Mouse (Mus musculus) lung, postnatal 10 days (tissue): ENCODE results near the gene 4930522H14Rik.

Source experiments
- DNase-seq: peaks from one replicate; pipeline ENCODE4 v3.0.0; 2021

Gene 4930522H14Rik

DNA sequence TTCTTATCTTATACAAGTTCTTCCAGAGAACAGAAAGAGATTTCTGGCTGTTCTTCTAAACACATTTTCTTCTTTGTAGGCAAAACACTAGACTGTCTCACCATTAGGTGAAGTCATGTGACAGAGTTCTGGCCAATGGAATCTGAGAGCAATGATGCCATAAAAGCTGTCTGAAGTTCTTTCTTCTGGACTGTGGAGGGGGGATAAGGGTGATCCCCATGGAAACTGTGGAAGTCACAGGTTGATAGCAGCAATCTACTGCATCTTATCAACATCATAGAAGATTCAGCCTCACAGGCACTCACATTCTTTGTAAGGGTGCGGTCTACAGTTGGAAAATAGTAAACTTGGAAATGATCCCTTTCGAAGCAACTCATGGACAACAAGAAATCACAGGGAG, at the start of gene 4930522H14Rik:
TSS of gene 4930522H14Rik (minus strand) at position 187 of the 400 bp plus-strand sequence.
- DNase-seq: no peak

DNA sequence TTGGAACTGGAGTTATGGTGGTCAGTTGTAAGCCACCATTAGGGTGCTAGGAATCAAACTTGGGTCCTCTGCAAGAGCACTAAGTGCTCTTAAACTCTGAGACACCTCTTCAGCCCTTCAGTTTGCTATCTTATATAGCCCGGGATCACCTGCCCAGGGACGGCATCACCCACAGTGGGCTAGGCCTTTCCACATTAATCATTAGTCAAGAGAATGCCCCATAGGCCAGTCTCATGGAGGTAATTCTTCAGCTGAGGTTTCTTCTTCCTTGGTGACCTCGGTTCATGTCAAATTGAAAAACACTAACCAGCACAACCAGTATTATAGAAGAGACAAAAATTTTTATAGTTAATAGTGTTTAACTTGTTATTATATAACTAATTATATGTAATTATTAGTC, 47.3 kb upstream of the 4930522H14Rik start:
- DNase-seq: no peak

DNA sequence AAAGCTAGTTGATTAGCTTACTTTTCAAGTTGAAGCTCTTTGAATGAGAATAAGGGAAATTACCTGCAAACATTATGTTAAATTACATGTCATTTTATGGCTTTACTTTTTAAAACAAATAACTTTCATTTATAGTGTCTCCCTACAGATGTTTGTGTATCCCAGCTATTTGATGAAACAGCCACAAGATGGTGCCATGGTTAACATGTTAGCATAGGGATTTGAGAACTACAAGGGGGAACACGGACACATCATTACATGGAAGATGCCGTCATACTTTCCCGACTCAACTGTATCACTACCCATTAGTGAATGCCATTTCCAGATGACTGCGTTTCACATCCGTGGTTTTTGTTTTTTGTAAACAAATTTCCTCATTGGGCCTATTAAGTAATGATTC, 45.8 kb upstream of the 4930522H14Rik start:
- DNase-seq: peak; percentile 51

DNA sequence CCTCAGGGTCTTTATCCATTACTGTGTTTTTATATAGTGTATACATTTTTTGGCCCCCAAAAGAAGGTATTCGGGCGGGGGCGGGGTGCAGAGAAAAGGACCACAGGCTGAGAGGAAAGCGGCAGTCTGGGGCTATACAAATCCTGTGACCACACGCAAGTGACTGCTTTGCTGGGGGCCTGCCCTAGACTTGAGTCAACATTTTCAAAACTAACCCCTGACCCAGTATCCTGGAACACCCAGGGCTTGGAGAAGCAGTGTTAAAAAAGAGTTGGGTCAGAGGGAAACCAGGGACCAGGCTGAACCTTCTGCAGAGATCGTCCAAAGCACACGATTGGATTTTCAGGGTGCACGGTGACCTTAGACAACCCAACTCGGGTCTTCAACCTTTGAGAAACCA, 43.7 kb upstream of the 4930522H14Rik start:
- DNase-seq: peak; percentile 10

DNA sequence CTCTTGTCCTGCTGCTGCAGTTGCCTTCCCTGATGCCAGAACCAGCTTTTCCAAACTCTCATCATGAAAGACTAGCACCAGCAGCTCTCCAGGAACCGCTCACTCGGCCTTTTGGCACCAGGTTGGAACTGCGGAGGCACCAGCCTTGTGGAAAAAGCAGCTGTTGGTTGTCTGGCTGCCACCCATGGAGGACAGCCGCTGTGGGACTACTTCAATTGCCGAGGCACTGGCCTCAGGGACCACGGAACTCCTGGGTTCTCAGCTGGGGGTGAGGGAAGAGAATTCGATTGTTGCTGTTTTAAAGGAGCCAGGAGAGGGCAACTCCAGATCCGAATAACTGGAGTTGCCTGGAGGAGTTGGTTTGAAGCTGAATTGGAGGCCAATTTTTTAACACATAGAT, 43.2 kb upstream of the 4930522H14Rik start:
- peak; percentile 44 for DNase-seq

DNA sequence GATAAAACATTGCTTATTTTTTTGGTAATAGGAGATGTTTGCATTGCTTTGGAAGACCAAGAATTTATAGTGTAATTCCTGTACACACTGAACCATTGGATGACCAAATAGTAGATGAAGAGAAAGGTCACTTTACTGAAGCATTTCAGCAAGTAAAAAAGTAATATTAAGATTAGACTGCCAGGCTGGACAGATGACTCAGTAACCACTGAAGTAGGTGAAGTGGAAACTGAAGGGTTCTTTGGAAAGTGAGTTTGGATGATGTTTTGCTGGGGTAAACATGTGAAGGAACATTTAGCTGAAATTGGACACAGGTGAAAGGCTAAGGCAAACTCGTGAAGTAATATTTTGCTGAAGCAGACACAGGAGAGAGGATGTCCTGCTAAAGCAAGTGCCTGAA, 41.5 kb upstream of the 4930522H14Rik start:
- peak; percentile 35 for DNase-seq

DNA sequence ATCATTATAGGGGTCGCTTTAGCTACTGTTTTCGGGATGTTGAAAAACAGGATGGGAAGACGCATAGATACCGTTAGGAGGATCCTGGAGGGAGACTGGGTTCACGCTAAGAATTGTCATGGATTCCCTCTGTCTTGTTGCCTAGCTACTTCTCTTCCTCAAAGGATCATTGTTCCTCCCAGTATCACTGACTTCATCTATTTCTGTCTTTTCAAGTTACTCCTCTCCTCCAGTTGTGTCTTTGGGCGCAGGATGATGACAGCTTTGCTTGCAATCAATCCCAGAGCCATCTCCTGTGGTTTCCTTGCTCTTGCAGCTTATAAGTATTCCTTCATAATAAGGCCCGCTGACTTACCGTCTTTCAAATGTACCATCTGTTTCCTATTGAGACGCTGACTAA, 38.3 kb upstream of the 4930522H14Rik start:
- DNase-seq: no peak

DNA sequence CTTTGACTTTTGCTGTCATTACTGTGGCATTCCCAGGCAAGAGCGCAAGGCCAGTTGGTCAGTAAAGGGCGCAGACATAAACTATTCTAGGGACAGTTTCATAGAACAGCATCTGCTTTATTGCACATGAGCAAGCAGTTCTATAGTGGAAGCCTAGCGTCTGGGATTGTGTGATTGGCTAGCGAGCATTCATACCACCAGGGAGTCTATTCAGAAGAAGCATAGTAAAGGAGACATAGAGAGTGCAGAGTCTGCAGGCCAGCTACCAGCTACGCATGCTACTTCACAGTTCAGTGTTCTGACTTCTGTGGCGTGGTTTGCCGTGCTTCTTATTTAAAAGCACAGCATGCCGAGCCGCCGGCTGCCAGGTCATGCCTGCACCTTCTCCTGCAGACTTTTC, 37.9 kb upstream of the 4930522H14Rik start:
- no peak for DNase-seq

DNA sequence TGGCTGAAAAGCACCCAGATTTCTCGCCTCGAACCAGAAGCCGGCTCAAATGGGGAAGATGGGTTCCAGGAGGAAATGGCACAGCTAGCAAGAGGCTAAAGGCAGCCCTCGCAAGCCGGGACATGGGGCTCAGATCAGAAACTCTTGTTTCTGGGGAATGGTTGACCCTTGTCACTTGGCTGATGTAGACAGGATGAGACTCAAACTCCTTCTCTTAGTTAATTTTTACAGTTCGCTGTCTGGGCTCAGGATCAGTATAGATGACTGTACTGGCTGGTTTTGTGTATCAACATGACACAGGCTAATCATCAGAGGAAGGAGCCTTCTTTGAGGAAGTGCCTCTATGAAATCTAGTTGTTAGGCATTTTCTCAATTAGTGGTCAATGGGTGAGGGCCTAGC, 33.6 kb upstream of the 4930522H14Rik start:
- no peak for DNase-seq

DNA sequence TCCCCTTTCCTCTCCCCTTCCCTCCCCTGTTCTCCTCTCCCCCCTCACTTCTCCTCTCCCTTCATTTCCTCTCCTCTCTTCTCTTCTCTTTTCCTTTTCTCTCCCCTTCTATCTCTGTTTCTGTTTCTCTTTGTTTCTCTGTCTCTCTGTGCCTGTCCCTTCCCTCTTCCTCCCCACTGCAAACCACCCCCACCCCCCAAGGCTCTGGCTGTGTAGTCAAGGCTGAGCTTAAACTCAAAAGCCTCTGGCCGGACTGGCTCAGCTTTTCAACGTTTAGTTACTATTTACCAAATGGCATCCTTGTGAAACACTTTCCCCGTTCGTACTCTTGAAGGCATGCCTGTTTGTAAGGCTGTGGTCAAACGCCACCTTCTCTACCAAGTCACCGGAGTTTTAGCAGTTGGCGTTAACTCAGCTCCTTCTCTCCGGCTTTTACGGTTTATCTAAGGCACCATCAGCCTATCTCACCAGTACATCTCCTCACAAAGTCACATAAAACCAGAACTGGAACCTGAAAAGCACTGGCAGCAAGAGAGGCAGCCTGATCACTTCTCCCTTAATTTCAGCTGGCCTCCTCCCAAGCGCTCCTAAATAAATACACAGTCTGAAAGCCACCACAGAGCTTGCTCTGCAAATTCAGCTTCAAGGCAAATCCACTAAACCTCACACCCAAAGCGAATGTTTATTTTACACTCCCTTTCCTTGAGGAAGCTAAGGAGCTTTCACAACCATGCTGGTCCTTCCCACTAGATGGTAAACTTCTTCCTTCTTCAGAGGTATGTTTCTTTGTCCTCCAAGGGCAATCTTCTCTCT, 19.4 kb upstream of the 4930522H14Rik start:
- peak; percentile 62 for DNase-seq

DNA sequence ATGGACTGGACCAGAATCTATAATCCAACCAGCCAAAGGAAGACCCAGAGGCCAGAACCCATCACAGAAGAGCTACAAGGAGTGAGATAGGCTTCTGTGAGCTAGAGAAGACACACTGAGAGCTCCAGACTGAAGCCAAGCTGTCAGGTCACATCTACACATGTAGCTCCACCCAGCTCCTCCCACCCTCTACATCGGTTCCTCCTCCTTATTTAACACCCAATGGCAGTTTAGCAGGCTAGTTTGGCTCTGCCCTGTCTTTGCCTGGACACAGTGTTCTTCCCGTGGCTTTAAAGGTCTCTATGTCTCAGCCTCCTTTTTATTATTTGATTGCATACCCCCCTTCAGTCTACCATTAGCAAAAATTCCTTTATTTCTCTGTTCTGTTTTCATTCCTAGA, 16.2 kb upstream of the 4930522H14Rik start:
- DNase-seq: no peak

DNA sequence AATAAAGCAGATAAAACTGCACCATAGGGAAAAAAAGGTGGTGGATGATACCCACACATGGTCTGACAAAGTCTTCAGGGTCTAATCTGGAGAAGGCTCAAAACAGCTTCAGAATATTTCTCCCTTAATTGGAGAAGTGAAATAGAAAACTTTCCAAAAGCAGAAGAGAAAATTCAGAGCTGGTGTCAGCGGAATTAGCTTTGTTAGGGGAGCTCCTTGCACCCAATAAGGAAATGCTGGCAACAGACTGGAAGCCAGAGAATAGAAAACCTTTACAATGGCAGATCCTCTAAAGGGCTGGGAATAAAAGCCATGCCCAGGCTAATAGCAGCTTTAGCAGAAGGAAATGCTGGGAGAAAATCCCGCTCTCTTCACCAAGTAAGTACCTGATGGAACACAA, 15.4 kb upstream of the 4930522H14Rik start:
- DNase-seq: no peak

DNA sequence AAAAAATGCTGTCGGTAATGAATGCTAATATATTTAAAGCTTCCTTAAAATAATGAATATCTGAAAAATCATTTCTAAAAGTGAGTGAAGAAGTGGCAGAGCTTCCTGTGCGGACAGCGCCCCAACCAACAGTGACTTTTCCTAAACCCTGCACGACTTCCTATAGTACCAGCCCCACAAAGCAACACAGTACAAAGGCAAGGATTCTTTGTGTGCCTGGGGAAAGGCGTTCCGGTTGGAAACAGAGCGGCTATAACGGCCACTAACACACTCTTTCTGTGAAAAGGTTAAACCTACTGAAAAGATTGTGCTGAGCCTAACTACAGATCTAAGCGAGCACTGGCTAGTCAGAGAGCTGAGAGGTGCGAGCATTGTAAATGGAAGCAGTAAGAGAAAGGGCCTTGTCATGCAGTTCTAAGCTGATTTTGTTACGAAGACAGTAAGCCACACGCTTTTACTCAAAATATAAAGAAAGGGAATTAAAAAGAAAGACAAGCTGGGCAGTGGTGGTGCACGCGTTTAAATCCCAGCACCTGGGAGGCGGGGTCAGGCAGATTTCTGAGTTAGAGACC, 766 bp downstream of the 4930522H14Rik start:
- no peak for DNase-seq

DNA sequence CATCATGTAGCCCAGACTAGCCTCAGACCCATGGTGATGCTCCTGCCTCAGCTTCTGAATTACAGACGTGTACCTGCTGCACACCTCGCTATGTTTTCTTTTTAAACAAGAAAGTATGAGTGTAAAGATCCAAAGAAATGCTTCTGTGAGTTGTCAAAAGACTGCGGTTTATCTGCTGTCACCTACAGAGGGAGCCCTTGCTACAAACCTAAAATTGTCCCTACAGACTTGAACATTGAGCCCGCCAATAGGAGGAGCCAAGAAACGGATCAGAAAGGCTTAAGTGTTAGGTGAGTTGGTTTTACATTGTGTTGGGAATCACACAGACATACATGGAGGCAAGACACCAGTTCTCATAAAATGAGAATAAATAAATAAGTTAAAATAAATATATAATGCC, 26.2 kb downstream of the 4930522H14Rik start:
- DNase-seq: peak; percentile 83

DNA sequence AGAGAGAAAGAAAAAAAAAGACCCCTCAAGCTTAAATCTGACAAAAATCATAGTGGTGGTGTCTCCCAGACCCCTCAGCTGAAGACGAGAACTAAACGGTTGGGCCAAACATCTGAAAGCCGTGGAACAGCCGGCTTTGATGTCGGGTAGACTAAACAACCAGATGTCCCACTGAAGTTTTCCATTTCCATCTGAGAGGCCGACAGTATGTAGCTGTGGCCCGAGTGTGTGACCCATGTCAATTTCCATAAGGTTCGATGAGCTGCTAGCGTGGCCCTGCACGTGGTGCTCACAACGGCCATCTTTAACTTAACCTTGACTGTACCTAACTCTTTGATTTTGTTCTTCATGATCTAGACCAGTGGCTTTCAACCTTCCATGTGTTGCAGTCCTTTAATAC, 32.6 kb downstream of the 4930522H14Rik start:
- DNase-seq: no peak

DNA sequence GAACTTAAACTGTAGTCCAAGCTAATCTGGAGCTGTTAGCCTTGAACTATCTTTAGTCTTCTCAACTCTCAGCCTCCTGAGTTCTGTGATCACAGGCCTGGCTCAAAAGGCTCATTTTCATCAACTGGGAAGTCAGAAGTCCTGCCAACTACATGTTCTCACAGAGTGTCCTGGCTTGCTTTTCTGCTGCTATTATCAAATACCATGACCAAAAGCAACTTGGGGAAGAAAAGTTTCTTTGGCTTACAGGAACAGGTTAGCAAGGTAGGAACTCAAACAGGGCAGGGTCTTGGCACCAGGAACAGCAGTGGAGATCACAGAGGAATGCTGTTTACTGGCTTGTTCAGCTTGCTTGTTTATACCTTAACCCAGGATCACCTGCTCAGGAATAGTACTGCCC, 37.5 kb downstream of the 4930522H14Rik start:
- no peak for DNase-seq

DNA sequence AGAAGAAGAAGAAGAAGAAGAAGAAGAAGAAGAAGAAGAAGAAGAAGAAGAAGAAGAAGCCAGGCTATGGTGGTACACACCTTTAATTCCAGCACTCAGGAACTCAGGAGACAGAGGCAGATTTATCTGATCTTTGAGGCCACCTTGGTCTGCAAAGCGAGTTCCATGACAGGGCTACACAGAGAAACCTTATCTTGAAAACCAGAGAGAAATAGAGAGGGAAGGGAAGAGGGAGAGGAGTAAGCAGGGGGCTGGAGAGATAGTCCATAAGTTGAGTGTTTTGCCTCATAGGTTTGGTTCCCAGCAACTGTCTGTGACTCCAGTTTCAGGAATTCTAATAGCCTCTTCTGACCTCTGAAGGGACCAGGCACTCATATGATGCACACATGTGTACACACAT, 42.3 kb downstream of the 4930522H14Rik start:
- no peak for DNase-seq

DNA sequence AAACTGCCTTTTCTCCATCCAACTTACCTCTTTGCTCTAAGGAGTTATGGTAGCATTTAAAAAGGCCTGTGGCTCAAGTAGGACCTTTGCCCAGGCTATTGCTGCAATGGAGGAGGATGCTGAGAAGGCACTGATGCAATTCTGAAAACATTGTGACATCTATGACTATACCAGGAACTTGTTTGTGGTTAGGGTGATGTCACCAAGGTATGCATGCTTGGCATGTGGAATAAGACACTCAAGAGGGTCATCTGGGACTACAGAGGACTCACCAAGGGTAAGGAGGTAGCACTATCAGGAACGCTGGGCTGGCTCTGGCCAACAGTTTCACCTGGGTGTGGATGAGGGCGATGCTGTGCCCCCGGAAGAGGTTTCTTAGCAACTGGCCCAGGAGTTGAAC, 46.5 kb downstream of the 4930522H14Rik start, which contains the start of gene Rnf11:
TSS of gene Rnf11 (minus strand) at position 108 of the 400 bp plus-strand sequence.
- peak; percentile 3 for DNase-seq

DNA sequence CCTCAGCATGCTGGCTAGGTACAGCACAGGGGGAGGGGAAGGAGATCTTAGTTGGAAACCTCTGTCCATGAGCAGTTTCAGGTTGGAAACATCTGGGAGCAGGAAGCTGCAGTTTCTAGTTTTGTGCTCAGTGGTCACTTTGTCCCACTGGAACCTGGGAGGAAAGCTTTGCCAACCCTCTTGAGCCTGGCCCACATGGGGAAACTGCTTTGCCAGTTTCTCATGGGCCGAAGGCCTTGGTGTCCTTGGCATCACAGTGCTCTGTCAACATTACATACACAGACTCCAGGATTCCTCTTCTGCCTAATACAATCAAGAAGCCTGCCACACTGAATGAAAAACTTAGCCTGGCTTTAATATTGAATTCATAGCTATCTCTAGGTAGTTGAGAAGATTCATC, 48.4 kb downstream of the 4930522H14Rik start:
- no peak for DNase-seq

DNA sequence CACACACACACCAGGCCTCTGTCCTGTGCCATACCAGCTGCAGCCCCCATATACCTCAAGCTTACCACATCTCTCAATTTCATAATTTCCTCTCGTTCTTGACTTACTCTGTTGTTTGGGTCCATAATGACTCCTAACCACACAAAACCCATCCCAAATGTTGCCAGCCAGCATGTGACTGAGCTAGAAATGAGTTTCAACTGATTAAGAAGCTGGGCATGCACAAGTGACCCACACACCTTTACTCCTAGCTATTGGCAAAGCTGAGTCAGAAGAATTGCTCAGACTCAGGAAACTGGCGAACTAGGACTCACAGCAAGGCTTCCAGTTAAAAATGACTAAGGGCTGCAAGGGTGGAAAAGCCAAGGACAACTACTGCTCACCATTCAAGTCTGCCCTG, 49.7 kb downstream of the 4930522H14Rik start:
- DNase-seq: no peak

DNA sequence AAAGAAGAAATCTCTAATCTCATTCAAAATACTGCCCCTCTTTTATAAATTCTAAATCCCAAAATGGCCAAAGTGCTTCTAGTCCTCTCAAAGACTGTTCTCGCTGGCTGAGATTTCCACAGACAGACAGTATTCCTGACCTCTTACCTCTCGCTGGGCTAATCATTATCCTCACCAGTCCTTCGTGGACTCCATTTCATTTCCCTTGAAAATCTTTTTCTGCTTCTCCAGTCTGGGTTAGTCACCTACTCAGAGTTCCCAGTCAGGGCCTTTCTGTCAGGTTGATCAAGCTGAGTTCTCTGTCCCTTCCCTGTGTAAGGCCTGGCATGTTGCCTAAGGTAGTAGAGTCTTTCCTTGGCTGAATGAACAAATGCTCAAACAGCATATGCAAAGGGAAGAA, 53.6 kb downstream of the 4930522H14Rik start:
- no peak for DNase-seq

DNA sequence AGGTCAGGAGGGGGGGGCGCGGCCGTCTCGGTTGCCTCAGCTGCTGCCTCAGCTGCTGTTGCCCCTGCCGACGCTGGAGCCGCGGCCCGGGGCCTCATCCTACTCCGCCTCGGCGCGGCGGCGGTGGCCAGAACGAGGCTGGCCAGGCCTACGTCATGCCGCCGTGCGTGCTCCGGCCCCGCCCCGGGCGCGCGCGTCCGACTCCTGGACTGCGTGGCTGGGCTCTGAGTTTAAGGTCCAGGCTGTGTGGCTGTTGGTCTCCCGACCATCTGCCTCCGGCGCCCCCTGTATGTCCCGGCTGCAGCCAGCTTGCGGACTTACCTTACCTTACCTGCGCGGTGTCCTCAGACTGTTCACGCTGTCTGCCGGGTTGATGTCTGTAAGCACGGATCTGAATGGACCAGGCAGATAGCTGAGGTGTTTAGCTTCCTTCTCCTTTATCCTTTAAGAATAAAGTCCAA, 54.5 kb downstream of the 4930522H14Rik start:
- peak; percentile 94 for DNase-seq

DNA sequence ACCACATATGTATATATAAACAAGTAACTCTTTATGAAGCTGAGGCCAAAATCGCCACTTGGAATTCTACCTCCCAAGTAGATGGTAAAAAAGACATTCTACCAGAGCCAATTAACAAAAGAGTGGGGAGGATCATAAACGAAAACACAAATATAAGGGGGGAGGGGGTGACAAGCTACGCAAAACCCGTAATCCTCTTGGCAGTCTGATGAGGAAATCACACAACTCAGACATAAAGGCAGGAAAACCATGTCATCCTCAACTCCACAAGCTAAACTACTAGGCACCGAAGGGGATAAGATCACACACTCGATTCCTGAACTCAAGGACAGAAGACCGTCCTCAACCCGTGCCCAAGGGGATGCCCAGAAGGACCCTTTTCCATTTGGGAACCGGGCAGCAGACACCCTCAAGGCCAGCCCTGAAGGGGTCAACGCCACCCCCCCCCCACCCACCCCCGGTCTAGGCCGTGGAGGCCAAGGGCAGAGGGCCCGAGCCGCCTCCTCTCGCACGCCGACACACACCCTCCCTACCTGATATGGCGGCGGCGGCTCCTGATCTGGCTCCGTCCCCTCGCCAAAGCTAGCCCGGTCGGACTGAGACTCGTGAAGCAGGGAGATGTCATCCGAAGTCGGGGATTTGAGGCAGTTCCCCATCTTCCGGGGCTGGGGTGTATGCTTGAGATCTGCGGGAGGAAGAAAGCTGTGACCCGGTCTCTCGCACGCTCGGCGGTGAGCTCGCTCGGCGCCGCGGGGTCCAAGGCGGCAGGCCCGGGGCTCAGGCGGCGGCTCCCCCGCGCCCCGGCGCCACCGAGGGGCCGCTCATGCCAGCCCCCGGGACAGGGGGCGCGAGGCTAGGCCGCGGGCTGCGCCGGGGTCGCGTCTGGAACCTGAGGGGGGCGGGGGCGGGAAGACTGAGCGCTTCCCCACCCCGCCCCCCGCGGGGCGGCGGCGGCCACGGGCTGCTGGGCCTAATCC, 55.2 kb downstream of the 4930522H14Rik start:
- peak; percentile 56 for DNase-seq
